Mouse (Mus musculus) left cerebral cortex, postnatal 10 days (tissue): ENCODE data around the gene Sdad1. TPM values are rescaled to one million over a fixed set of nuclear protein-coding genes. Genes with fewer than 3 reads are reported as not detected.
A peak's percentile ranks its signal among the peaks of the same experiment; 100 is the strongest.
"Not testable (repeated sequence)": the region's sequence is repeated elsewhere in the genome, so short reads cannot be mapped to it uniquely, and the experiment has no call there.

Source experiments
- DNase-seq, 2 experiments: peaks; one replicate each; pipeline ENCODE4 v3.0.0; 2021 to 2022; ENCODE audit warnings: low spot score in 2 of 2, mixed read lengths in 1 of 2; ENCODE audit errors: extremely low spot score in 1 of 2
- intact Hi-C: fragments of 180-260 bp; cut with DNase I; formaldehyde crosslinking; loops from one replicate; pipeline ENCODE4 v1.15.1; 2025
- total RNA-seq, 2 experiments: library from RNA; stranded (reverse); gene quantifications; 2 replicates each; pipeline ENCODE4 v1.2.3; 2021

Gene Sdad1
- 10 to 100 TPM; 20.5 to 25.3 TPM for total RNA-seq

DNA sequence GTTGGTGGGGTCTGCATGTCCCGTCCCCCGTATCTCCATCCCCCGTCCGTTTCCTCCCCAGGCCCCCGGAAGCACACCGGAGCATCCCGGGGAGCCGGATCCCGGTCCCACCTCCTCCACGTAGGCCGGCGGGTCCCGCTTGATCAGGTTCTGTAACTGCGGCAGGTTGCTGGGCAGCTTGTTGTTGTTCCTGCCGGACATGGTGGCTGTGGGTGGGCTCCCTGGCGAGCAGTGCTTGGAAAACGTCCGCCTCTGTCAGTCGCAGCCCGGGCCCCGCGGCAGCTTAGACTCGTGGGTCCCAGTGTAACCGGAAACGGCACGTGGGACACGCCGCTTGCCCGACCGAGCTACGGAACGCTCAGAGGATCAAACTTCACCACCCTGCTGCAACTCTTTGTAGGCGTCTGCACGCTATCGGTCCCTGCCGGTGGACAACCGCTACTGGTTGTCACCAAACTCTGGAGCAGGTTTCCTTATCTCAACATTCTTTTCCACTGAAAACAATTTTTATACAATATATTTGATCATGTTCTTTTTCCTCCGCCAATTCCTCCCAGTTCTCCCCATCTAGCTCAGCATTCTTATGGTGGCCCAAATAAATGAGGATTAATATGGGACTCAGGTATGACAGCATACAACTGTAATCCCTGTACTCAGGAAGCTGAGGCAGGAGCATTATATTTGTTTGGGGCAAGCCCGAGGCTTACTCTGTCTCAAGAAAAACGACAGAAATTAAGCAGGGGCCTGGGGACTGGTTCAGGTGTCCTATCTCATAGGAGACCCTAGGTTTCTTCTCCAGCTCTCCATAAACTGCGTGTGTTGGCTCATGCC is at the start of gene Sdad1:
Gene Sdad1, minus strand, starts transcription at position 799 of the 831 bp plus-strand sequence.
- peak; percentile 96 for DNase-seq
- intact Hi-C loops = loop anchor here (10.0 kb wide), 1 partner anchor 255 kb away; no protein-coding TSS in a partner anchor

DNA sequence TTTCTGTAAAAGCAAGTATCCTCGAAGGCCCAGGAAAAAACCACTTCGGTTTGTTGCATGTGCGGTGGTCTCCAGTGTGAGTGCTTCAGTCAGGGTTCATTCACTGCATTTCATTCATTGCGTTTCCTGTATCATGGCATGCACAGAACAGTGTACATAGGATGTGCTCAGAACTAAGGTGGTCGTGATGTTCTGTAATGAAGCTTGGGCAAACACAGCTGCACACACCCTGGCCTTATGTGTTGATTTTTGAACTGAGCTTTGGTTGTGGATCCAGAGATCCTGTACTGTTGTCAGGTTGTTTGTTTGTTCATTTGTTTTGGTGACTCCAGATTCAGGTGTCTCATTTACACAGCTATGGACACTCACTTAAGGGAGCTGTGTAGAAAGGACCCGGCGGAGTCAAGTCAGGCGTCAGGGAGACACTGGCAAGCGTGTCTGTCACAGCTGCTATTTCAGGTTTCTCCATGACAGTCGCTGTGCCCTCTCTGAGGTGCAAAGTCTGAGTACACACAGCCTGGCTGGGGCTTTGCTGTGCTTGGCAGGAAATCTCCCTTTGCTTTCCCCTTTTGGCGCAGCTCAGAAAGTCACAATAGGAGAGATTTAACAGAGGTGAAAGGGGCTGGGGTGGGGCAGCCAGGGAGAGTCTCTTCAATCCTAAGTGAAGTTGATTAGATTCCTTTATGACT is 48.6 kb upstream of the Sdad1 start:
- intact Hi-C loops = no loop called here
- no peak for DNase-seq

DNA sequence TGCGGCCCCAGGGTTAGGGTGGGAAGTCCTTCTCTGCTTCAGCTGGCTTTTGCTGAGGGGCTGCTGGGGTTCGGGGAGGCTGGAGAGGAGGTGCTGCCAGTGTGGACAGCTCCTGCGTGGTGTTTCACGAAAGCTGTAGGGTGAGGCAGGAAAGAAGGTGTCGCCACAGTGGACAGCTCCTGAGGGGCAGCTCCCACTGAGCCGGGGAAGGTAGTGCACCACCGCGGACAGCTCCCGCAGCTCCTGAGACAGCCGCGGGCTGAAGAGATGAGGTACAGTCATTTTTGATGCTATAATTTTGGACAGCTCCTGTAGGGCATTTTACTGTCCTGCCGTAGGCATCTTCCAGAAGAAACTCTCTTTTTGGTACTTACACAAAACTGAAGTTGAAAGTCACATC is 47.8 kb upstream of the Sdad1 start:
- no peak for DNase-seq
- intact Hi-C loops = no loop called here

DNA sequence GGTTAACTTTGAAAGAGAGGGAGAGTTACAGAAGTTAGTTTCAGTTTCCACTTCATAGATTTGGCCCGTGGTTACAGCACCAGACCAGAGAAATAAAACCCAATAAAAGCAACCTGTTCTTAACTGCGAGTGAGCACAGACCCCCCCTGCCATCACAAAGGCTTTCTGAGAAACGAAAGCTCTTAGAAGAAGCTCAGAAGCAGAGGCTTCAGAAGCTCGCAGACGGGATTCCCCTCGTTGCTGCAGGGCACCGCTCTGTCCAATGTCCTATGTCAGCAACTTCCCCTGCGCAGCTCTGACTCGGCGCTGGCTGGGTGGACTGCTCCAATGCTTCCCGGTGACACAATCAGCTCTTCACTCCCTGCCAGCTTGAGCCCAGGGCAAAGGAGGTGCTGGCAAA is 43.2 kb upstream of the Sdad1 start:
- intact Hi-C loops = no loop called here

DNA sequence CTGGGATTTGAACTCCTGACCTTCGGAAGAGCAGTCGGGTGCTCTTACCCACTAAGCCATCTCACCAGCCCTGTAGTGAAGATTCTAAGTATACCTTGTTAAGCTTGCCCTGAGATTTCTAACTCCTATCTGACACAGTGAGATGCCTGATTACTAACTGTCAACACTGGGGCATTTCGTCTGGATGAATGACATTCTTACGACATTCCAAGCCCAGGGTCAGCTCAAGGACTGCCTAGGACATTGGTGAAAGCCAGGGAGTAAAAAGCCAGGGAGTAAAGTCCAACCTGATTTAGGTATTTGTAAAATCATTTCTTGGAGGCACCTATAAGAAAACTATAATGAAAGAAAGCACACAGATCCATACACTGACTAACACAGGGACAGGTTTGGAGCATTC is 42.4 kb upstream of the Sdad1 start:
- DNase-seq, intact Hi-C loops: not testable (repeated sequence)

More for the DNA sequence above, 43.2 kb upstream of the Sdad1 start:
- DNase-seq = no peak

DNA sequence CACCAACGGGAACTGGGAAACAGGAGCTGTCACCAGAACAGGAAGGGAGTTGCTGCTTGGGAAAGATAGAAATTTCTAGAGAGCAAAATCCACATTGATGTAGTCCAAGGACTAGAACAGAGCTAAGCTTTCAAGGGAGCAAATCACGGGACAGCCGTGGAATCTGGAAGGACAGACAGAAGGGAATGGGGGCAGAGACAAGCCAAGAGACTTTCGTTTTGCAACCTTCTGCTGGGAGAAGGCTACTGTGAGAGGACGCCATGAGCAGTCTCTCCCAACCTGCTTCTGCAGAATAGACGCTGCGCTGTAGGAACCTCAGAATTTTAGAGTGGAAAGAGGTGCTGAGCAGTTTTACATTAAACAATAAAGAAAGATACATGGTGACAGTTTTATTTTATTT is 39.5 kb upstream of the Sdad1 start:
- intact Hi-C loops = no loop called here
- no peak for DNase-seq

DNA sequence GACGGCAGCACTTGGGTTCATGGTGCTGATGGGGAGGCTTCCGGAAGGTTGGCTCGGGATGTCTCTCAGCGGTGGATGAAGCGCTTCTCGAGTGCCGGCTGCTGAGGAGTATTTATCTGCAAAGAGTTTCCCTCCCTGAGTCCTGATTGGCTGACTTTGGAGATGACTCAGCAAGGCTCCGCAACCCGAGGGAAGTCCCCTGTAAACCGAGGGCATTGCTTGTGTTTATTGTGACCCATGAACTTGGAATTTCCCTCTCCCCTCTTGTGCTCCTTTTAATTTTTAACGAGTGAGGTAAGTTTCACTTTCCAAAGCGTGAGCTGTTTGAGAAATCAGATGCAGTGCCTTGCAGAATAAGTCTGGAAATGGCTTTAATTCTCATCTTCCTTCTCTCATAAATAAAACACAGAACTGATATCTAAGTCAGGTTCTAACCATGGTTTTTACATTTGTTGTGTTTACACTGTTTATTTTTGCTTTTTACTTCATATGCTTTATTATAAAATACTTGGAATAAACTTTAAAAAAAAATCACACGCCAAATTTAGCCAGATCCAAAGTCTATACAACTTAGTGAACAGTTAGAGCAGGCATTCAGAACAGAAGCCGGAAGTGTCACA is 38.6 kb upstream of the Sdad1 start, which contains the start of gene Cxcl10:
Gene Cxcl10, minus strand, starts transcription at position 96 of the 620 bp plus-strand sequence.
- peak; percentile 15 to 53 for DNase-seq
- intact Hi-C loops = no loop called here

DNA sequence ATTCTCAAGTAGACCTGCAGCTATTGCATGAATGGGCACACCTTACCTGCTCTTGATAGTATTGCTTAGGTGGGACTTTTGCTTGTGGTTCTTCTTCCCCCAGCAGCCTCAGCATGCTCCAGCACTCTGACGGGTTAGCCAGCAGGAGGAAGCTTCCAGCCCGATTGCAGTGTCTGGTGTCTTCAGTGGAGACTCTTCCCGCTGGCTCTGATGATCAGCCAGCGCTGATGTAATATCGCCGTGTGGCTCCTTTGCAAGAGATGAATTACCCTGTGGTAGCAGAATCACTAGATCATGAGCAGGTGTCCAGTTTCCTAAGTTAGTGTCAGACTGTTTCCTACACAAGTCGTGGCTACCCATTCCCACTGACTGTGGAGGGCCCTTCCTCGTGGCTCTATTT is 34.7 kb upstream of the Sdad1 start:
- intact Hi-C loops = no loop called here
- no peak for DNase-seq

DNA sequence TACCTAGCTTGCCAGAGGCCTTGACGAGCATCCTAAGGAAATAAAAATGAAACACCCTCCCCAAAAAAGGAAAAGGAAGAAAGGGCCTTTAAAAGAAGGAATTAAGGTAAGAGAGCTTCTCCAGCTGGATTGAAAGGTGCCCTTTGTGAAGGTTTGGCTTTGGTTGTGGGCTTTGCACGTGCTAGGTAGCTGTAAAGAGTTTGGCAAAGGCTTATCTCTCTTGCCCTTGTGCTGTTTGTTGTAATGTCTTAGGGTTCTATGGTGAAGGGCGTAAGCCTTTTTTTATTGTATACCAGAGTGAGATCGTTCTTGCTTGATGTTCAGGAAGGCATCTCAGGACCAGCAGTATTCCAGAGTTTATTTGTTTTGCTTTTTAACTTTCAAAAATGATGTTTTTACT is 30.3 kb upstream of the Sdad1 start:
- DNase-seq = no peak
- intact Hi-C loops = no loop called here

DNA sequence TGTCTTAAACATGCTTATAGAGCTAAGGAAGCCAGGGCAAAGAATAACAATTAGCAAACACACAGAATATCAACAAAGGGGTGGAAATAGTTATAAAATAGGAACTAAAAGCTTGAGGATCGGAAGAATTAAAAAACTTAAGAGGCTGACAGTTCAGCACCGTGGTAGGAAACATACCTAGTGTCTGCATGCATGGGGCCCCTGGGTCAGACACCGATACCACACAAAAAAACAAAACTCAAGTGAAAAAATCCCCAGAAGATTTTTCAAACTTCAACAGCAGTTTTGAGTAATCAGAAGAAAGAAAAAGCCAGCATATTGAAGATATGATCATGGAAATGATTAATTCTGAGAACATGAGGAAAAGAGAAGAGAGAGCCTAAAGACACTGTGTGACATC is 26.5 kb upstream of the Sdad1 start:
- intact Hi-C loops = no loop called here
- DNase-seq = no peak

DNA sequence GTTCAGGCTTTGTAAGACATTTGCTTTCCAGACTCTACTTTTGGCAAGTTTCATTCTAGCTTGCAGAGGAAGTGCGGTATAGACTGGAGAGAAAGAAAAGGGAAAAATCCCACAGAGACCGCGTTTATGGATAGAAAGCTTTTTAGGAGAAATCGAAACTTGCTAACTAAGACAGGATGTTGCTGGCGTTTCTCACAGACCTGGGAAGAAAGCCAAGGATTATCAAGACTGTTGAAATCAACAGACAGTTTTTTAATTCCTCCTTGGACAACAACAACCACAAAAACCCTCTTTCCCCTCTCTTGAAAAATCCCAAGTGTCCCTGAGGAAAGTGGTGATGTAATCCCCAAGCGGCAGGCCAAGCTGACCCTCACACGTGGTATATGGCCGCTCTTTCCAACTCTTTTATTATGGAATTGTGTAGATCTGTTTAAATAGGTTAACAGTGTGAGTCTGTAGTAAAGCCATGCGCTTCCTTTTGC is 22.1 kb upstream of the Sdad1 start:
- peak in 1 of 2 experiments; percentile 5 for DNase-seq
- intact Hi-C loops = no loop called here

DNA sequence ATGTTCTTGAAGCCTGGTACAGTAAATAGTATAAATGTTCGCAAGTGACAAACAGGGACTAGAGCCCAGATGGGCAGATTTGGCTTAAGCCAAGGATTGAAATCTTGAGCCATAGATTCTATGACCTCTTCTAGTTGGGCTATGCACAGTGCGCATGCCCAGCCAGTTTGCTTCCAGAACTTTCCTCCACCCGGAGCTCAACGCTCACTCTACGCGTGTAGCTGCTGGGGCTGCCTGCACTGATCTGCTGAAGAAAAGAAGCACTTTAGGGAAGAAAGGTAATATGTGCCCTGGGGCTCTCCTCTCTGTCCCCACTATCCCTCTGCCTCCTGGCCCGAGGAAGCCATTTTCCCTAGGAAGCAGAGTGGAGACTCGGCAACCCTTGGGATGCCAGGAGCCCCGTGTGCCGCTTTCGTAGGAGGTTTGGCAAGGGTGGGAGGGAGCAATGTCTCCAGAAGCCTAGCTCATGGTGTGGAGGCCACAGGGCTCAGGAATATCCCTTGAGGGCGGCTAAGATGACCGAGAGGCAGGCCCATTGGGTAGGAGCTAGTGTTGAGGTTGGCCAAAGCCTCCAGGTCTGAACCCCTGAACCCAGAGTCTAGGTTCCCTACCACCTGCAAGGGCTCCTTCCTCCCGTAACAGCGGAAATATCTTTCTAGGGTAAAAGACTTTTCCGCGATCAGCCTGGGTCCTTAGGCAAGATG is 21.5 kb upstream of the Sdad1 start, which contains the start of gene Art3:
Gene Art3, plus strand, starts transcription at position 193 of the 704 bp plus-strand sequence.
- intact Hi-C loops = no loop called here
- DNase-seq = no peak

DNA sequence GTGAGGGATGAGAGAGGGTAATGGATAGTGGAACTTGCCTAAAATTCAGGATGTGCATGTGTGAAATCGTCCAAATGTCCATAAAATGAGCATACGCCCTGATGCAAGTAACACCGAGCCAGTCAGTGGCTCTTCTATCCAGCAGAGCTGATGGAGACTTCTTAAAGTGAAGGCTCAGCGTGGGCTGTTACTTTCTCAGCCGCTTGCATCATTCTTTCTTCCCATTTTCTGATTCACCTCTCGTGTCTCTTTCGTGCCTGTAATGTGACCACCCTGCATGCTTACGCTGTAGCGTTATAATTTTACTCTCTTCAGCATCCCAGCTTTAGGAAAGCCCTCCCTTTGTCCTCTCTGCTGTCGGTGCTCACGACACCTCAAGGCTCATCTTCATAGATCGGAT is 20.8 kb upstream of the Sdad1 start:
- intact Hi-C loops = no loop called here
- DNase-seq = no peak

DNA sequence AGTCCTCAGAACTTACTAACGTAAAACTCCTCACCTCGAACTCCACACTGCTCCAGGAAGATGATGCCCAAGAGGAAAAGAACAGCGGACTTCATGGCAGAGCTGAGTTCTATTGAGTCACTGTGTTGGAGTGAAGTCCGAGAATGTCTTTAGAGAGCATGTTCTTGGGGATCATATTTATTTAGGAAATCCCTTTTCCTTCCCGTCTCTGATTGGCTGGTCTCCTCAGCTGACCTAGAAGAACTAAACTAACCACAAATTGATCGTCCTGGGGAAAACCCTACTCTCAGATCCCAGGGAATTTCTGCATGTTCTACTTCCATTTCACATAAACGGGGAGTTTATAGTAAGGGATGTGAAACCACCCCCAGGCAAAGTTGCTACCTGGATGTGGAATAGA is 17.6 kb upstream of the Sdad1 start, which contains the start of gene Cxcl9:
Gene Cxcl9, minus strand, starts transcription at position 151 of the 400 bp plus-strand sequence.
- no peak for DNase-seq
- intact Hi-C loops = no loop called here

DNA sequence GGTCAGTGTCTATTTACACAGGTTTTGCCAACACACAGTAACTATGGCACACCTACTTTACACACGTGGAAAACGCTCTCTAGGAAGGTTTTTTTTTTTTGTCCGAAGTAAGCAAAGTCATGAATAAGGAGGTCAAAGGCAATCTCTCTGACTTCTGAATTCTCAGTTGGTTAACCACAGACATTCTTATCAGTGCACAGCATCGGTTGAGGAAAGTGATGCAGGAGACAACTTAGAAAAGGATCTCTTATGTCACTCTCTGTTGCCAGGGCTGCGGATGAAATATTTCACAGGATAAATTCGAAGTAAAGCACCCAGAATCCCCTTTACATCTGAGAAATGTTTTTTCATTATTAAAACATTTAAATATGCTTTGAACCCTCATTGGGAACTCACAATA is 17.1 kb upstream of the Sdad1 start:
- DNase-seq = no peak
- intact Hi-C loops = no loop called here

DNA sequence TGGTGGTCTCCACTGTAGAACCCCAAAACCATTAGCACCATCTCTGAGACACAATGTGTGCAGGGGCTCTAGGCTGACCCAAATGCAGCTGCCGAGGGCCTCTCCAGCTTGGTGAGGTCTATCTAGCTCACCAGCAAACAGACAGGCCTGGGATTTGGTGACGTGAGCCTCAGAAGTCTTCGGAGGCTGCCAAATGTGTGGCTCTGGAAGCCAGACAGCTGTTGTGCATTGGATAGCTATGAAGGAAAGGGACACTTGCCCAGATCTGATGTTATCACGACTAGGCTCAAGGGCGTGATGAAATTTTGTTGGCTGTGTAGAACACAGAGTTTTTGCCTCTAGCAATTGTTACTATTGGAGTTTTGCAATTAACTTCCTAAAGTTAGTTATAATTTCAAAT is 13.0 kb upstream of the Sdad1 start:
- DNase-seq = no peak
- intact Hi-C loops = no loop called here

DNA sequence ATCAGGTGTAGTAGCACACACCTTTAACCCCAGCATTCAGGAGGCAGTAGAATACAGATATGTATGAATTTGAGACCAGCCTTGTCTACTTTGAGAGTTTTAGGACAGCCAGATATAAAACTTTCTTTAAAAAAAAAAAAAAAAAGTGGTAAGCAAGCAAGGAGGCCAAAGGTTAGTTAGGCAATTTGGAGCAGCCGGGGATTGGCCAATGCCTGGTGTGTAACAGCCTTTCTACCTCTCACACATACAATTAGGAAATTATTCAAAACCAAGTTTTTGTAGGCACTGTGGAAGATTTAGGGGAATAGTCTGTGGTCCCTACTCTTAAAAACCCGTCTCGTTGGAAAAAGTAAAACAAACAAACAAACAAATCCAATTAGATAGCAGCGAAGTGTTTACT is 12.3 kb upstream of the Sdad1 start:
- no peak for DNase-seq
- intact Hi-C loops = no loop called here

DNA sequence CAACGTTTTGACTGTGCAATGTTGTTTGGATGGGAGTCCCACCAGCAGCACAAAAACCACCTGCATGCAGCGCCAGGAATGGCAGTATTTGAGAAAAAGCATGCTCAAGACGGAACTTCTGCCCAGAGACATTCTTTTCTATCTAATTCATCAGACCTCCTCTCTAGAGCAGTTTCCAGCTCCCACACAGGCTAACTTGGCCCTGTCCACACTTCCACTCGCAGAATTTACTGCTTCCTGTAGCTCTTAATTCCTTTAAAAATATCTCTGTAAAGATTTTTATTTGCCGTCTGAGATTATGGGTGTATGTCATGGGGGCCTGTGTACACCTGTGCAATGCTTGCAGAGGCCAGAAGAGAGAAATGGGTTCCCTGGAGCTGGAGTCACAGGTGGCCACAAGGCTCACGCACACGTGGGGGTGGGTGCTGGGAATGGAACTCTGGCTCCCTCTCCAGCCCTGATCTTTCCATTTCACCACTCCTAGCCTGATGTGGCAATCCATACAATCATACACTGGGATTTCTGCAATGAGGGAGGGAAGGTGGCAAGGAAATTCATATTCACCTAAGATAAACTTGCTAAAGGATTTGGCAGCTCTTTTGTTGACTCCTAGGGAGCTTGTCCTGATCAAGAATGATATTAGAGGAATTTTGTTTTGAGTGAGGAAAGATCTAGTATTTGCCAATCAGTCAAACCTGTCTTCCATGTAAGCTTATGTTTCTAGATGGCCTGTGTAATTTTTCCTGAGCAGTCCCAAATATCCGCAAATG is 11.5 kb upstream of the Sdad1 start:
- intact Hi-C loops = no loop called here

More for the DNA sequence above, 11.5 kb upstream of the Sdad1 start:
- DNase-seq = no peak
